Mouse (Mus musculus) limb, embryonic 11.5 days (tissue): ENCODE results near the gene Cyp2d34. TPM values are rescaled to one million over a fixed set of nuclear protein-coding genes. Genes with fewer than 3 reads are reported as not detected.
A peak's percentile ranks its signal among the peaks of the same experiment; 100 is the strongest.

Experiments
- ATAC-seq: fragments of 200-750 bp; cut with Nextera tagmentation; 2 replicates; pipeline ENCODE4 v1.8.0; 2017; ENCODE audit warnings: low read depth; ENCODE audit not compliant: insufficient number of reproducible peaks, low FRiP score, low TSS enrichment
- DNase-seq: peaks from one replicate; pipeline ENCODE4 v3.0.0-alpha.2; 2015; ENCODE audit warnings: low spot score
- H3K27ac ChIP-seq: fragments of 300-500 bp; sonication (generic); replicated peaks from 2 replicates; pipeline ENCODE4 v1.5.1; 2014; ENCODE audit warnings: low read depth, mild to moderate bottlenecking, low read length
- H3K27me3 ChIP-seq: fragments of 300-500 bp; sonication (generic); 2 replicates; pipeline ENCODE4 v1.6.1; 2014; ENCODE audit warnings: mild to moderate bottlenecking, low read length, mixed read lengths; ENCODE audit not compliant: control insufficient read depth, insufficient read depth
- H3K36me3 ChIP-seq: fragments of 300-500 bp; sonication (generic); 2 replicates; pipeline ENCODE4 v1.6.1; 2014; ENCODE audit warnings: mild to moderate bottlenecking, low read length, moderate library complexity, mixed read lengths; ENCODE audit not compliant: control insufficient read depth, insufficient read depth
- H3K4me1 ChIP-seq: fragments of 300-500 bp; sonication (generic); 2 replicates; pipeline ENCODE4 v1.6.1; 2014; ENCODE audit warnings: low read length, mixed read lengths; ENCODE audit not compliant: control insufficient read depth, insufficient read depth
- H3K4me2 ChIP-seq: fragments of 300-500 bp; sonication (generic); 2 replicates; pipeline ENCODE4 v1.6.1; 2014; ENCODE audit warnings: low read depth, mild to moderate bottlenecking, moderate library complexity; ENCODE audit not compliant: severe bottlenecking
- H3K4me3 ChIP-seq: fragments of 300-500 bp; sonication (generic); 2 replicates; pipeline ENCODE4 v1.5.1; 2014; ENCODE audit warnings: low read depth, low read length
- H3K9ac ChIP-seq: fragments of 300-500 bp; sonication (generic); 2 replicates; pipeline ENCODE4 v1.6.1; 2014; ENCODE audit warnings: mild to moderate bottlenecking, low read length
- H3K9me3 ChIP-seq: fragments of 300-500 bp; sonication (generic); 2 replicates; pipeline ENCODE4 v1.6.1; 2016; ENCODE audit warnings: low read length; ENCODE audit not compliant: control insufficient read depth
- WGBS: fragments of 180-500 bp; shearing (Covaris S2); extraction: QIAGEN DNeasy Blood & Tissue Kit; methylation state at CpG from one replicate; pipeline ENCODE4 v1.1.7; 2014; 5-methylcytosine and 5-hydroxymethylcytosine counted together
- polyA plus RNA-seq: library from polyadenylated mRNA; unstranded; fragments of >200 nt; fragmentation: Nextera tagmentation; extraction: Ambion mirVana; gene quantifications from 2 replicates; pipeline ENCODE4 v1.2.1, GENCODE M21; 2014

The Cyp2d34 gene
- polyA plus RNA-seq, 1 experiment from 2014 or later: not detected

- peak; percentile 13 for DNase-seq
- no peak overlapping the region for H3K4me3 ChIP-seq
- no peak overlapping the region for H3K9ac ChIP-seq
- H3K36me3 ChIP-seq: no peaks in the 10 kb centered on the region
- H3K27ac ChIP-seq: no peak overlapping the region
- no peaks in the 10 kb centered on the region for H3K27me3 ChIP-seq
- ATAC-seq: no peak
- no peaks in the 10 kb centered on the region for H3K4me1 ChIP-seq
- 84% methylated on average over 14 of the region's 14 CpGs for WGBS
- no peak overlapping the region for H3K4me2 ChIP-seq
- H3K9me3 ChIP-seq: no peaks in the 10 kb centered on the region
Observed at GRCm38 (mm10) chr15:82637130-82638075, 16.7 kb upstream of the Cyp2d34 start.

GRCm38 (mm10) chr15:82634976-82635375 lies 14.2 kb upstream of the Cyp2d34 start:
- Histone ChIP-seq H3K27ac (no peak overlapping the region), H3K9me3 (no peaks in the 10 kb centered on the region), H3K9ac (no peak overlapping the region), H3K27me3 (no peaks in the 10 kb centered on the region), H3K4me2 (no peak overlapping the region), H3K4me1 (no peaks in the 10 kb centered on the region), H3K36me3 (no peaks in the 10 kb centered on the region), H3K4me3 (no peak overlapping the region)
- DNase-seq (no peak), ATAC-seq (no peak)
- WGBS: 93% methylated on average over 1 of the region's 1 CpGs

GRCm38 (mm10) chr15:82621993-82622392 lies 1.2 kb upstream of the Cyp2d34 start:
- Histone ChIP-seq H3K4me2 (no peak overlapping the region), H3K27me3 (no peaks in the 10 kb centered on the region), H3K36me3 (no peaks in the 10 kb centered on the region), H3K27ac (no peak overlapping the region), H3K4me1 (no peaks in the 10 kb centered on the region), H3K9ac (no peak overlapping the region), H3K4me3 (no peak overlapping the region), H3K9me3 (no peaks in the 10 kb centered on the region)
- ATAC-seq: no peak
- DNase-seq: peak; percentile 6
- WGBS: 77% methylated on average over 1 of the region's 1 CpGs

- DNase-seq: peak; percentile 9
- Histone ChIP-seq H3K9me3 (no peaks in the 10 kb centered on the region), H3K4me1 (no peaks in the 10 kb centered on the region), H3K27me3 (no peaks in the 10 kb centered on the region), H3K27ac (no peak overlapping the region), H3K4me3 (no peak overlapping the region), H3K4me2 (no peak overlapping the region), H3K36me3 (no peaks in the 10 kb centered on the region), H3K9ac (no peak overlapping the region)
- WGBS: 94% methylated on average over 9 of the region's 9 CpGs
- no peak for ATAC-seq
Observed at GRCm38 (mm10) chr15:82618362-82619020, 2.3 kb downstream of the Cyp2d34 start.

- ATAC-seq (no peak), DNase-seq (no peak)
- Histone ChIP-seq H3K27ac (no peak overlapping the region), H3K4me1 (no peaks in the 10 kb centered on the region), H3K9me3 (no peaks in the 10 kb centered on the region), H3K9ac (no peak overlapping the region), H3K4me2 (no peak overlapping the region), H3K27me3 (no peaks in the 10 kb centered on the region), H3K4me3 (no peak overlapping the region), H3K36me3 (no peaks in the 10 kb centered on the region)
- 79% methylated on average over 9 of the region's 9 CpGs for WGBS
Observed at GRCm38 (mm10) chr15:82582621-82583020, 38.1 kb downstream of the Cyp2d34 start.

- DNase-seq (no peak), ATAC-seq (no peak)
- Histone ChIP-seq H3K4me2 (no peak overlapping the region), H3K9ac (no peak overlapping the region), H3K9me3 (no peaks in the 10 kb centered on the region), H3K4me3 (no peak overlapping the region), H3K36me3 (no peaks in the 10 kb centered on the region), H3K27me3 (no peaks in the 10 kb centered on the region), H3K4me1 (no peaks in the 10 kb centered on the region), H3K27ac (no peak overlapping the region)
- WGBS: 73% methylated on average over 2 of the region's 2 CpGs
Observed at GRCm38 (mm10) chr15:82579071-82579470, 41.7 kb downstream of the Cyp2d34 start.

GRCm38 (mm10) chr15:82572856-82573255 lies 47.9 kb downstream of the Cyp2d34 start:
- no peak overlapping the region for H3K4me3 ChIP-seq
- no peaks in the 10 kb centered on the region for H3K27me3 ChIP-seq
- H3K27ac ChIP-seq: no peak overlapping the region
- H3K36me3 ChIP-seq: no peaks in the 10 kb centered on the region
- no peaks in the 10 kb centered on the region for H3K9me3 ChIP-seq
- H3K4me1 ChIP-seq: no peaks in the 10 kb centered on the region
- H3K9ac ChIP-seq: no peak overlapping the region
- no peak overlapping the region for H3K4me2 ChIP-seq
- ATAC-seq (no peak), DNase-seq (no peak)
- WGBS: 84% methylated on average over 1 of the region's 1 CpGs
